Mouse (Mus musculus): ENCODE measurements around the gene Ehmt2.
"Not testable (repeated sequence)": the region's sequence is repeated elsewhere in the genome, so short reads cannot be mapped to it uniquely, and the experiment has no call there.

DNA sequence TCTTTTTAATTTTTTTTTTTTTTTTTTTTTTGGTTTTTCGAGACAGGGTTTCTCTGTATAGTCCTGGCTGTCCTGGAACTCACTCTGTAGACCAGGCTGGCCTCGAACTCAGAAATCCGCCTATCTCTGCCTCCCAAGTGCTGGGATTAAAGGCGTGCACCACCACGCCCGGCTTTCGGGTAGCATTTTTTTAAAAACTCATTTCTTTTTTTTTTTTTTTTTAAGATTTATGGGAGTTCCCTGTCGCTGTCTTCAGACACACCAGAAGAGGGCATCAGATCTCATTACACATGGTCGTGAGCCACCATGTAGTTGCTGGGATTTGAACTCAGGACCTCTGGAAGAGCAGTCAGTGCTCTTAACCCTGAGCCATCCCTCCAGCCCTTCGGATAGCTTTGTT lies 3.7 kb downstream of the Ehmt2 start:
- not testable (repeated sequence) for TF ChIP-seq CTCF (IDR thresholded peaks at IDR 0.05; ENCODE audit: control insufficient read depth, insufficient read depth, low read length); POLR2A (IDR thresholded peaks at IDR 0.05; ENCODE audit: borderline replicate concordance, control insufficient read depth, low read depth, low read length)
